Mouse (Mus musculus): ENCODE results near the gene Lsm4. TPM values are rescaled to one million over a fixed set of nuclear protein-coding genes. Genes with fewer than 3 reads are reported as not detected.

The Lsm4 gene
- total and polyA plus RNA-seq, 3 experiments, result 94.1 to 889 (median 174) TPM

GRCm38 (mm10) chr8:70713991-70714390 is 40.9 kb downstream of the Lsm4 start:
- Histone ChIP-seq H3K9me3 (replicated peaks) (no peaks in the 10 kb centered on the region), H3K36me3 (replicated peaks) (no peaks in the 10 kb centered on the region), H3K4me3 (ENCODE audit: low read depth, low read length) (no peak overlapping the region), H3K27me3 (ENCODE audit: insufficient read depth, low read length) (peaks cover 77% of the 10 kb centered on the region), H3K4me1 (ENCODE audit: insufficient read depth, low read depth, low read length) (peaks cover 9% of the 10 kb centered on the region)
- no peak for TF ChIP-seq GATA2 (IDR thresholded peaks at IDR 0.05; ENCODE audit: borderline replicate concordance, low read depth, low read length)
- TF ChIP-seq CTCF (IDR thresholded peaks at IDR 0.05; ENCODE audit: low read depth, low read length), result no peak
- no peak for TF ChIP-seq POLR2AphosphoS5 (IDR thresholded peaks at IDR 0.05; ENCODE audit: insufficient replicate concordance, low read depth, low read length)
- TF ChIP-seq TAL1 (conservative IDR thresholded peaks at IDR 0.05; ENCODE audit: low read depth, low read length), result no peak
- no peak for TF ChIP-seq GATA1 (IDR thresholded peaks at IDR 0.05; ENCODE audit: borderline replicate concordance, low read length)
- DNase-seq (ENCODE audit: low spot score) (no peak), ATAC-seq (ENCODE audit: extremely low read depth, insufficient number of reproducible peaks, low FRiP score, poor library complexity, severe bottlenecking) (no peak)

GRCm38 (mm10) chr8:70715086-70715485 is 42.0 kb downstream of the Lsm4 start:
- Histone ChIP-seq H3K36me3 (replicated peaks) (no peaks in the 10 kb centered on the region), H3K27me3 (ENCODE audit: insufficient read depth, low read length) (peaks cover 70% of the 10 kb centered on the region), H3K4me3 (ENCODE audit: low read depth, low read length) (no peak overlapping the region), H3K9me3 (replicated peaks) (no peaks in the 10 kb centered on the region), H3K4me1 (ENCODE audit: insufficient read depth, low read depth, low read length) (peaks cover 14% of the 10 kb centered on the region)
- no peak for DNase-seq (ENCODE audit: low spot score)
- no peak for ATAC-seq (ENCODE audit: extremely low read depth, insufficient number of reproducible peaks, low FRiP score, poor library complexity, severe bottlenecking)
- TF ChIP-seq GATA2 (IDR thresholded peaks at IDR 0.05; ENCODE audit: borderline replicate concordance, low read depth, low read length) (no peak), POLR2AphosphoS5 (IDR thresholded peaks at IDR 0.05; ENCODE audit: insufficient replicate concordance, low read depth, low read length) (no peak), GATA1 (IDR thresholded peaks at IDR 0.05; ENCODE audit: borderline replicate concordance, low read length) (no peak), CTCF (IDR thresholded peaks at IDR 0.05; ENCODE audit: low read depth, low read length) (no peak), TAL1 (conservative IDR thresholded peaks at IDR 0.05; ENCODE audit: low read depth, low read length) (no peak)

GRCm38 (mm10) chr8:70716521-70717400 is 43.7 kb downstream of the Lsm4 start:
- no peak for TF ChIP-seq TAL1 (conservative IDR thresholded peaks at IDR 0.05; ENCODE audit: low read depth, low read length)
- TF ChIP-seq GATA2 (IDR thresholded peaks at IDR 0.05; ENCODE audit: borderline replicate concordance, low read depth, low read length), result no peak
- no peak for TF ChIP-seq GATA1 (IDR thresholded peaks at IDR 0.05; ENCODE audit: borderline replicate concordance, low read length)
- no peak for TF ChIP-seq POLR2AphosphoS5 (IDR thresholded peaks at IDR 0.05; ENCODE audit: insufficient replicate concordance, low read depth, low read length)
- no peak for TF ChIP-seq CTCF (IDR thresholded peaks at IDR 0.05; ENCODE audit: low read depth, low read length)
- H3K27me3 ChIP-seq (ENCODE audit: insufficient read depth, low read length), result peaks cover 56% of the 10 kb centered on the region

GRCm38 (mm10) chr8:70718297-70718696 is 45.2 kb downstream of the Lsm4 start, which contains the start of gene Gm3336:
Gene Gm3336 (plus strand): TSS chr8:70718543.
- no peaks in the 10 kb centered on the region for H3K9me3 ChIP-seq (replicated peaks)
- peak; percentile 93 for TF ChIP-seq CTCF (IDR thresholded peaks at IDR 0.05; ENCODE audit: low read depth, low read length)
- no peak for TF ChIP-seq POLR2AphosphoS5 (IDR thresholded peaks at IDR 0.05; ENCODE audit: insufficient replicate concordance, low read depth, low read length)
- ATAC-seq (ENCODE audit: extremely low read depth, insufficient number of reproducible peaks, low FRiP score, poor library complexity, severe bottlenecking), result no peak; the same call in 1 of the 2 replicates
- H3K4me3 ChIP-seq (ENCODE audit: low read depth, low read length), result peak within 1 kb of the TSS; percentile 59; the same call in 1 of the 2 replicates
- peaks cover 18% of the 10 kb centered on the region for H3K4me1 ChIP-seq (ENCODE audit: insufficient read depth, low read depth, low read length)
- H3K27me3 ChIP-seq (ENCODE audit: insufficient read depth, low read length), result peaks cover 48% of the 10 kb centered on the region
- DNase-seq (ENCODE audit: low spot score), result peak; percentile 48
- no peaks in the 10 kb centered on the region for H3K36me3 ChIP-seq (replicated peaks)

More at GRCm38 (mm10) chr8:70716521-70717400, 43.7 kb downstream of the Lsm4 start:
- ATAC-seq (ENCODE audit: extremely low read depth, insufficient number of reproducible peaks, low FRiP score, poor library complexity, severe bottlenecking) (no peak), DNase-seq (ENCODE audit: low spot score) (no peak)
- Histone ChIP-seq H3K4me1 (ENCODE audit: insufficient read depth, low read depth, low read length) (peaks cover 18% of the 10 kb centered on the region), H3K4me3 (ENCODE audit: low read depth, low read length) (no peak overlapping the region), H3K36me3 (replicated peaks) (no peaks in the 10 kb centered on the region), H3K9me3 (replicated peaks) (no peaks in the 10 kb centered on the region)

- H3K36me3 ChIP-seq (replicated peaks), result no peaks in the 10 kb centered on the region
- ATAC-seq (ENCODE audit: extremely low read depth, insufficient number of reproducible peaks, low FRiP score, poor library complexity, severe bottlenecking) (no peak), DNase-seq (ENCODE audit: low spot score) (no peak)
- peaks cover 23% of the 10 kb centered on the region for H3K4me1 ChIP-seq (ENCODE audit: insufficient read depth, low read depth, low read length)
- H3K27me3 ChIP-seq (ENCODE audit: insufficient read depth, low read length), result peaks cover 47% of the 10 kb centered on the region
- no peaks in the 10 kb centered on the region for H3K9me3 ChIP-seq (replicated peaks)
- TF ChIP-seq GATA2 (IDR thresholded peaks at IDR 0.05; ENCODE audit: borderline replicate concordance, low read depth, low read length), result no peak
- no peak for TF ChIP-seq CTCF (IDR thresholded peaks at IDR 0.05; ENCODE audit: low read depth, low read length)
- TF ChIP-seq TAL1 (conservative IDR thresholded peaks at IDR 0.05; ENCODE audit: low read depth, low read length), result no peak
- TF ChIP-seq POLR2AphosphoS5 (IDR thresholded peaks at IDR 0.05; ENCODE audit: insufficient replicate concordance, low read depth, low read length), result no peak
- no peak for TF ChIP-seq GATA1 (IDR thresholded peaks at IDR 0.05; ENCODE audit: borderline replicate concordance, low read length)
- no peak overlapping the region for H3K4me3 ChIP-seq (ENCODE audit: low read depth, low read length)
These were observed 46.8 kb downstream of the Lsm4 start for GRCm38 (mm10) chr8:70719796-70720270.

GRCm38 (mm10) chr8:70720739-70721138 is 47.7 kb downstream of the Lsm4 start:
- peaks cover 46% of the 10 kb centered on the region for H3K27me3 ChIP-seq (ENCODE audit: insufficient read depth, low read length)
- DNase-seq (ENCODE audit: low spot score), result peak; percentile 38
- no peaks in the 10 kb centered on the region for H3K36me3 ChIP-seq (replicated peaks)
- no peak overlapping the region for H3K4me3 ChIP-seq (ENCODE audit: low read depth, low read length)
- TF ChIP-seq POLR2AphosphoS5 (IDR thresholded peaks at IDR 0.05; ENCODE audit: insufficient replicate concordance, low read depth, low read length) (no peak), CTCF (IDR thresholded peaks at IDR 0.05; ENCODE audit: low read depth, low read length) (peak; percentile 54)
- peaks cover 23% of the 10 kb centered on the region for H3K4me1 ChIP-seq (ENCODE audit: insufficient read depth, low read depth, low read length)
- H3K9me3 ChIP-seq (replicated peaks), result no peaks in the 10 kb centered on the region
- no peak for ATAC-seq (ENCODE audit: extremely low read depth, insufficient number of reproducible peaks, low FRiP score, poor library complexity, severe bottlenecking)
